Mouse (Mus musculus): ENCODE data around the gene Cpa4. TPM values are rescaled to one million over a fixed set of nuclear protein-coding genes. Genes with fewer than 3 reads are reported as not detected.

Gene Cpa4
- total and polyA plus RNA-seq, 3 experiments, result not detected

DNA sequence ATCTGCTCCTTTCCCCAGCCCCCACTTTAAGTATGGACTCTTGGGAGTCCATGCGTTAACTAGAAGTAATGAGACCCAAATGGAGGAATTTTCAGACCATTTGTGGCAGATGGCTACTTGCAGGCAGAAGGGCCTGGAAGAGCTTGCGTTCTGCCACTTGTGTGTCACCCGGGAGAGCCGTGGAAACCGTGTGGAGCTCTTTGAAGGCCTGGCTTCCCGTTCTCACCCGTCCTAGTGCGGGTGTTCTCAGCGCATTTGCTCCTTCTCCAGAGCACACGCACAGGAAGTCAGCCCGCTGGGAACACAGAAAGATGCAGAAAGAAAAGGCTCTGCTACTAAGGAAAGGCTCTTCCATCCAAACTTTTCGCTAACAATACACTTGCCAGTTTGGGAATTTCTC lies 25.1 kb upstream of the Cpa4 start:
- dilution Hi-C loops (cut with MboI; ENCODE audit: extremely low pct_ligation_motif_present, extremely low pct_unique_long_range_greater_than_20kb, low sequenced_read_pairs) (no loop called here), in situ Hi-C loops (cut with MboI; ENCODE audit: low pct_ligation_motif_present, low pct_unique_long_range_greater_than_20kb, low sequenced_read_pairs) (no loop called here)
- Histone ChIP-seq H3K4me3 (replicated peaks in 1 of 3; ENCODE audit: low read depth in 2 of 3, low read length in 2 of 3, poor library complexity in 1 of 3) (no peak overlapping the region), H3K9ac (ENCODE audit: insufficient read depth, low read depth) (no peak overlapping the region), H3K27ac (ENCODE audit: insufficient read depth, low read depth) (no peak overlapping the region), H3K36me3 (replicated peaks in 1 of 2; ENCODE audit: control insufficient read depth in 1 of 2, insufficient read depth in 1 of 2, low read length in 1 of 2) (no peaks in the 10 kb centered on the region), H3K4me2 (ENCODE audit: insufficient read depth, low read depth, poor library complexity, severe bottlenecking) (no peak overlapping the region), H3K4me1 (ENCODE audit: control insufficient read depth in 1 of 2, insufficient read depth in 2 of 2) (0 out of 4 replicates have a peak, but pooled peaks cover 0 to 3% of the 10 kb centered on the region in 2 experiments), H3K27me3 (replicated peaks) (no peaks in the 10 kb centered on the region), H3K79me2 (replicated peaks; ENCODE audit: control insufficient read depth, extremely low read depth, insufficient read depth, poor library complexity, severe bottlenecking) (no peaks in the 10 kb centered on the region), H3K9me3 (replicated peaks; ENCODE audit: low read length) (no peaks in the 10 kb centered on the region)
- no peak for DNase-seq (ENCODE audit: extremely low read depth)
- TF ChIP-seq POLR2AphosphoS2 (IDR thresholded peaks at IDR 0.05; ENCODE audit: low read depth, low read length) (no peak), EP300 (IDR thresholded peaks at IDR 0.05; ENCODE audit: low read length) (no peak), GABPA (IDR thresholded peaks at IDR 0.05; ENCODE audit: insufficient replicate concordance, low read depth, low read length) (no peak), NRF1 (IDR thresholded peaks at IDR 0.05; ENCODE audit: low read depth, low read length) (no peak), MXI1 (IDR thresholded peaks at IDR 0.05; ENCODE audit: low read depth, low read length) (no peak), TCF12 (IDR thresholded peaks at IDR 0.05; ENCODE audit: low read depth, low read length) (no peak), IRF4 (IDR thresholded peaks at IDR 0.05; ENCODE audit: low read depth, low read length) (no peak), BHLHE40 (IDR thresholded peaks at IDR 0.05; ENCODE audit: low read depth, low read length) (no peak), E2F4 (IDR thresholded peaks at IDR 0.05; ENCODE audit: insufficient replicate concordance, low read depth, low read length) (no peak), ZC3H11A (IDR thresholded peaks at IDR 0.05; ENCODE audit: low read depth, low read length) (no peak), TBP (conservative IDR thresholded peaks at IDR 0.05; ENCODE audit: low read depth, low read length) (no peak), RCOR1 (conservative IDR thresholded peaks at IDR 0.05; ENCODE audit: low read depth, low read length) (no peak), JUN (IDR thresholded peaks at IDR 0.05; ENCODE audit: insufficient read depth, low read depth, low read length) (no peak), ETS1 (conservative IDR thresholded peaks at IDR 0.05; ENCODE audit: low read depth, low read length) (no peak), POLR2A (IDR thresholded peaks at IDR 0.05; ENCODE audit: low read depth, low read length) (no peak), MYC (IDR thresholded peaks at IDR 0.05; ENCODE audit: low read depth, low read length) (no peak), USF2 (conservative IDR thresholded peaks at IDR 0.05; ENCODE audit: low read depth, low read length) (no peak)

DNA sequence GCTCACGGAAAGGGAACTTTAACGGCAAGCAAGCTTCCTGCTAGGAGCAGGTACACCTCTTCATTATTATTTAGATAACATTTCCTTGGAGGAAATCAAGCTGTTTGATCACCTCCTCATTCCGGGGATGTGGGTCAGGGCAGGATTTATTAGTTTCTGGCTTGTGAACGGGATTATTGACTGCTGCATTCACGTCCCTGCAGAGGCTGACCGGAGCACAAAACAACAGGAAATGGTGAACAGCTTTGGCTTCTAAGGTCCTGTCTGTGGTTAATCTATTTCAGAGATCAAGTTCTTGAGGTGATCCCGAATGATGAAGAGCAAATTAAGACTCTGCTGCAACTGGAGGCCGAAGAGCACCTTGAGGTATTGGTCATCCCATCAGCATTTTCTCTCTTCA lies 24.3 kb upstream of the Cpa4 start:
- no peak for DNase-seq (ENCODE audit: extremely low read depth)
- Histone ChIP-seq H3K4me2 (ENCODE audit: insufficient read depth, low read depth, poor library complexity, severe bottlenecking) (no peak overlapping the region), H3K4me3 (replicated peaks in 1 of 3; ENCODE audit: low read depth in 2 of 3, low read length in 2 of 3, poor library complexity in 1 of 3) (no peak overlapping the region), H3K9ac (ENCODE audit: insufficient read depth, low read depth) (no peak overlapping the region), H3K79me2 (replicated peaks; ENCODE audit: control insufficient read depth, extremely low read depth, insufficient read depth, poor library complexity, severe bottlenecking) (no peaks in the 10 kb centered on the region), H3K9me3 (replicated peaks; ENCODE audit: low read length) (no peaks in the 10 kb centered on the region), H3K36me3 (replicated peaks in 1 of 2; ENCODE audit: control insufficient read depth in 1 of 2, insufficient read depth in 1 of 2, low read length in 1 of 2) (no peaks in the 10 kb centered on the region), H3K27me3 (replicated peaks) (no peaks in the 10 kb centered on the region), H3K27ac (ENCODE audit: insufficient read depth, low read depth) (no peak overlapping the region), H3K4me1 (ENCODE audit: control insufficient read depth in 1 of 2, insufficient read depth in 2 of 2) (0 out of 4 replicates have a peak, but pooled peaks cover 0 to 3% of the 10 kb centered on the region in 2 experiments)
- dilution Hi-C loops (cut with MboI; ENCODE audit: extremely low pct_ligation_motif_present, extremely low pct_unique_long_range_greater_than_20kb, low sequenced_read_pairs) (no loop called here), in situ Hi-C loops (cut with MboI; ENCODE audit: low pct_ligation_motif_present, low pct_unique_long_range_greater_than_20kb, low sequenced_read_pairs) (no loop called here)
- TF ChIP-seq MEF2A (IDR thresholded peaks at IDR 0.05; ENCODE audit: borderline replicate concordance, low read depth, low read length) (no peak), MYC (IDR thresholded peaks at IDR 0.05; ENCODE audit: low read depth, low read length) (no peak), ZKSCAN1 (IDR thresholded peaks at IDR 0.05; ENCODE audit: borderline replicate concordance, low read depth, low read length) (no peak), MAFK (IDR thresholded peaks at IDR 0.05; ENCODE audit: insufficient replicate concordance, low read length) (no peak), CTCF (conservative IDR thresholded peaks at IDR 0.05 in 1 of 2, IDR thresholded peaks at IDR 0.05 in 1 of 2; ENCODE audit: low read depth in 2 of 2, low read length in 2 of 2) (no peak), ZNF384 (IDR thresholded peaks at IDR 0.05; ENCODE audit: low read depth, low read length) (no peak), TBP (conservative IDR thresholded peaks at IDR 0.05; ENCODE audit: low read depth, low read length) (no peak), NELFE (IDR thresholded peaks at IDR 0.05; ENCODE audit: low read depth, low read length) (no peak), POLR2A (IDR thresholded peaks at IDR 0.05; ENCODE audit: low read depth, low read length) (no peak), UBTF (IDR thresholded peaks at IDR 0.05; ENCODE audit: low read depth, low read length) (no peak), POLR2AphosphoS2 (IDR thresholded peaks at IDR 0.05; ENCODE audit: low read depth, low read length) (no peak)
